Mouse (Mus musculus) myocyte (in vitro differentiated cells): Measurements from ENCODE around the gene Adcy9.

Experiments
- MAX ChIP-seq: IDR thresholded peaks from one replicate; pipeline ENCODE4 v1.6.1; 2011; ENCODE audit warnings: low read depth, mild to moderate bottlenecking, control low read depth
- POLR2A ChIP-seq: IDR thresholded peaks from one replicate; pipeline ENCODE4 v1.6.1; 2011; ENCODE audit warnings: low read depth, mild to moderate bottlenecking, control low read depth, moderate library complexity; ENCODE audit not compliant: insufficient read length
- POLR2AphosphoS2 ChIP-seq: IDR thresholded peaks from one replicate; pipeline ENCODE4 v1.6.1; 2011; ENCODE audit warnings: low read depth, control low read depth; ENCODE audit not compliant: insufficient read length
- REST ChIP-seq: IDR thresholded peaks from one replicate; pipeline ENCODE4 v1.6.1; 2011; ENCODE audit warnings: mild to moderate bottlenecking, control low read depth, moderate library complexity; ENCODE audit not compliant: insufficient read depth, insufficient read length
- TCF12 ChIP-seq: IDR thresholded peaks from one replicate; pipeline ENCODE4 v1.6.1; 2011; ENCODE audit warnings: mild to moderate bottlenecking, control low read depth; ENCODE audit not compliant: poor library complexity, insufficient read depth, severe bottlenecking

DNA sequence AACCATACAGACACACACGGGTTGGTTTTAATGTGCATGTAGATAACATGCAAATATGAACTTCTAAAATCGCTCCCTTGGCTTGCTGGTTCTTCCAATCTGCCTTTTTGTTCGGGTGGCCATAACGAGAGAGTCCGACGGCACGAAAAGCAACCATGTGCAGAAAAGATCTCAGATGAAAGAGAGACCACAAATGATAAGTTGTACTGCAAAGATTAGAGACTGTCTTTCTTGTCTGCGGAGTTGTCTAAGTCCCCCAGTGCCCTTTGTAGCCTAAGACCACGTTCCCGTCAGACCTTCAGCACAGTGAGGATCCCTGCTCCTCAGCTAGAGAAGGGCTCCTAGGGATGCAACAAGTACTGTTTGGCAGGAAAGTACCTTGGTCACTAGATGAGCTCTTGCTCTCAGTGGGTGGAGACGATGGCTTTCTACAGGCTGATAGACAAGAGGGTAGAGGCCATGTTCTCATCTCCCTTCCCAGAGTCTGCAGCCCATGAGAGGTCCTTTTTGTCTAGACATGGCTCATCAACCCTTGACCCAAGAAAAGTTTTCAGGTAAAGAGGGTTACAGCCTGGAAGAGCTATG is 136.9 kb downstream of the Adcy9 start:
- TF ChIP-seq TCF12 (no peak), POLR2AphosphoS2 (no peak), POLR2A (no peak), REST (no peak), MAX (no peak)
